Mouse (Mus musculus): ENCODE results near the gene Slc22a23.
"Not testable (repeated sequence)": the region's sequence is repeated elsewhere in the genome, so short reads cannot be mapped to it uniquely, and the experiment has no call there.

Gene Slc22a23

GRCm38 (mm10) chr13:34345128-34346085 is at the start of gene Slc22a23:
Gene Slc22a23, minus strand, starts transcription at chr13:34345182.
- CTCF ChIA-PET = interaction anchor here (0.5 to 1.2 kb wide), 8 partner anchors 51 to 339 kb away, joined by 3 to 5 read pairs (median 3); partner anchors contain the start of gene Tubb2b (in 1 of the 4)
- POLR2A ChIA-PET = interaction anchor here in 3 of 4 experiments (0.5 to 2.2 kb wide), 16 partner anchors 9 to 648 kb away, joined by 3 to 10 read pairs (median 3); partner anchors contain the start of genes Psmg4 (in 2 of the 3) and Tubb2b (in 1 of the 3)

- CTCF ChIA-PET = not testable (repeated sequence)
Observed at GRCm38 (mm10) chr13:34394305-34394704, 49.3 kb upstream of the Slc22a23 start.

GRCm38 (mm10) chr13:34392376-34392775 is 47.4 kb upstream of the Slc22a23 start:
- CTCF ChIA-PET = interaction anchor here in 2 of 4 experiments (0.6 kb wide), 2 partner anchors 194 to 1394 kb away, joined by 3 read pairs; no protein-coding TSS in a partner anchor
- POLR2A ChIA-PET = no interaction called here

More at GRCm38 (mm10) chr13:34394305-34394704, 49.3 kb upstream of the Slc22a23 start:
- POLR2A ChIA-PET = not testable (repeated sequence)

GRCm38 (mm10) chr13:34388219-34388618 is 43.2 kb upstream of the Slc22a23 start:
- POLR2A ChIA-PET = interaction anchor here in 3 of 4 experiments (0.6 to 0.7 kb wide), 3 partner anchors 27 to 470 kb away, joined by 3 to 5 read pairs (median 4); no protein-coding TSS in a partner anchor
- CTCF ChIA-PET = no interaction called here

DNA sequence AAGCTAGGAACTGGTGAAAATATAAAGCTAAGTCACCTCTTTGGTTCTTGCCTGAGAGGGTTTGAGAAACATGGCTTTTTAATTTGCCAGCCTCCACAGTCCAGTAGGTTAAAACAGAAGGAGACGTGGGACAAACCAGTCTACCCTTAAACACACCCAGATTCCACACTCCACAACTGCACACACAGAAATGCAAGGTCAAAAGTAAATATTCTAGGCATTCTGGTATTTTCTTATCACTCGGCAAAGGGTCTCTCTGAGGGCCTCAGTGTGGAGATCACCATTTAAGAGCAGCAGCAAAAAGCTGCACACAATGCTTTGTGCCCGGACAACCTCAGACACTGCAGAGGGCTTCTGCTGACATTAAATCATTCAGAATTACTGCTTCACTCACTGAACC is 38.4 kb upstream of the Slc22a23 start:
- POLR2A ChIA-PET = no interaction called here
- CTCF ChIA-PET = no interaction called here

DNA sequence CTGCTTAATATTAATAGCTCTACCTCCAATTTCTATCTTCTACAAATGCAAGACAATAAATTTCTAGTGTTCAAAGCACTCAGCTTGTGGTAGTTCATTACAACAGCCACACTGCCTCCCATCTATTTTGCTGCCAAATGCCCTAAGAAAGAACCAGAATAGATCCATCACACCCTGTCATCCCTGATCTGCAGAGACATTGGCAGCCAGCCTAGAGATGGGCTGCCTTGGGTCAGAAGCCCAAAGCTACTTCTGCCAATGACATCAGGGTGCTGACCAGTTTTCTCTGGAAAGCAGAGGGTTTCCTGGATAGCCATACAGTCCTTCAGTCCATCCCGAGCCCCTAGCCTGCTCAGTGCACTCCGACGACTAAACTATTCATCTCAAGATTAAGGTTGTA is 33.9 kb upstream of the Slc22a23 start:
- ChIA-PET POLR2A (no interaction called here), CTCF (no interaction called here)

DNA sequence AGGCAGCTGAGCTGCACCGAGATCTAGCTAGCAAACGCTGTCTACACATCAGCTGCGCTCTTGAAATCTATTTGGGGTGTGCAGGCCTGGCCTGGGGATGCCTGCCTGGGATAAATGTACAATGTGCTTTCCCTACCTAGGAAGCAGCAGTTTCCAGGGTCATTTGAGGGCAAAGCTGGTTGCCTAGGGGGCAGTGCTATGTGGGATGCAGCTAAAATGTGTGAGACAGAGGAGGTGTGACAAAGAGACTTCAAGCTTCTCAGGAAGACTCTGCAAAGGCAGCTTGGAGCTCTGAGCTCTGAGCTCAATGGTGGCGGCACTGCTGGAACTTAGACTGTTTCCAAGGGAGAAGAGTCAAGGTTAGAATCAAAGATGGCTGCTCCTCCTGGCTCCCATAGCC is 30.2 kb upstream of the Slc22a23 start:
- POLR2A ChIA-PET = no interaction called here

DNA sequence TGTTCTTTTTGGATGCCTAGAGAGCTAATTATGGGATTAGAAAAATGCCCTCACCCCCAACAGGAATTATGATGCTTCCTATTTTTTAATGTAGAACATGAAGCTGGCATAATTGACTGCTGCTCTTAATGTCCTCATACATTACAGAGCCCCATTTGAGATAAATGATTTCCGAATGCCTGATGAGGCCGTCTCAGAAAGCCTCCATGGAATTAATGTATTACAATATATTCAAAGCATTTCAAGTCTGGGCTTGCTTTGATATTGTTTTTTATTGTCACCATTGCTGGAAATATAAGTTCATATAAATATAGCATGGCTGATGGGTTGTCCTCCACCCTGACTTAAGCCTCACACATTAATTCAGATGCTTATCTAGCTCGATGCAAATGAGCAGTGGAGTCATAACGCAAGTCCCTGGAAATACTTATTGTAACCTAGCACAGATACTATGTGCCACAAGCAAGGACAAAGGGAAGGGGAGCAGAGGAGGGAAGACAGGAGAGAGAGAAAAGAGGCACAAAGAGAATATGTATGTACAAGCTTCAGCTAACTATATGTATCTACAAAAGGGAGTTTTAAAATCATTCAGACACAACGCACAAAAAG is 28.0 kb upstream of the Slc22a23 start:
- POLR2A ChIA-PET = no interaction called here
- CTCF ChIA-PET = no interaction called here

More for the DNA sequence above, 30.2 kb upstream of the Slc22a23 start:
- CTCF ChIA-PET = no interaction called here

DNA sequence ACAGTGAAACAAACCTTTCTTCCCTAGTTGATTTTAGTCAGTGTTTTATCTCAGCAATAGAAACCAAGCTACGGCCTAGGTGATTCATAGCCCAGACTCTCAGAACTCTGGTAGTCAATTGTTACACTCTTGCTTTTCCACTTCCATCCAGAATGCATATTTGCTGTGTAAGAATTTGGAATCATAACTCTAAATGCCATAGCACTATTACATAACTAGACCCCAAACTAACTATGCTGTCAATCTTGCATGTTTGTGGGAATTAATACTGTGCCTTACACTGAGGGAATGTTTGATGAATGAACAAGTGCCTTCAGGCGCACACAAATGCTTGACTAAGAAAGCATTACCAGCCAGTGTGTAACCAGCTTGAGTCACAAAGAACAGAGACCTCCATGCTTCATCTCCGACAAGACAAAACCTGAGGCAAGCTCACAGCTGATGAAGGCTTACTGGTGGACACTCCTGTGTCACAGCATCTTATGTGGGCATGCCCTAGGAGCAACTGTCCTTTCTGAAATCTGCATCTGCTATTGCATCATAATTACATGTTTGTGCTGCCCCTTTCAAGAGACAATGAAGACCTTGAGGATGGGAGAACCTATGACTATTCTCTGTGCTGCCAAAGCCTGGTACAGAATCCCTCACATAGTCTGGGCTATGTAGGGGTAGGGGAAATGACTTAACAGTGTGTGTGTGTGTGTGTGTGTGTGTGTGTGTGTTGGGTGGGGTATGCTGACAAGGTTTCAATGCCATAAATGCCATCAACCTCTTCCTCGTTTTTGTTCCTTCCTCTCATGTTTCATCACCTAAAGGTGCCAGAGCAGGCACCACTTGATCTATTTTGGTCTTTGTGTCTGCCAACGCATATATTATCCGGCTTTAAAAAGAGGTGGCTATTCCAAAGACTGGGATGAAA is 27.2 kb upstream of the Slc22a23 start:
- CTCF ChIA-PET = no interaction called here

GRCm38 (mm10) chr13:34370281-34370825 is 25.4 kb upstream of the Slc22a23 start:
- POLR2A ChIA-PET = no interaction called here
- CTCF ChIA-PET = interaction anchor here in 1 of 4 experiments (0.7 kb wide), 1 partner anchor 423 kb away, joined by 6 read pairs; no protein-coding TSS in a partner anchor

More for the DNA sequence above, 27.2 kb upstream of the Slc22a23 start:
- POLR2A ChIA-PET = no interaction called here

DNA sequence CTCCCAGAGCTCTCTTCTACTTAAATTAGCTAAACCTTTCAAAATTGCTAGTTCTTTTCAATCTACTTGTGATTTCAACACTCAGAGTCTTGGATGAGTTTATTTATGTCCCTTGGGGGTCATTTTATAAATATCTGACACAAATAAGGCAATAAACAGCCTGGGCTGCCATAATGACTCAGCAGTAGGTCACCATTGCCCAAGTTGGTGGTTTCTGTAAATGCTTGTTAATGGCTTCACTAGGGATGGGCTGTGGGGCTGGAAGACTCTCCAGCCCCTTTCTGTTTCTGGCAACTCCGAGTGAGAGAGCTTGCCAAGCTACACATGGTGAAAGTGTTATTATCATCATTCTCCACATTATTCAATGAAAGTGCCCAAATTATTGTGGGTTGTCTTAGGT is 20.2 kb upstream of the Slc22a23 start:
- ChIA-PET POLR2A (interaction anchor here in 1 of 4 experiments (0.7 kb wide), 1 partner anchor 488 kb away, joined by 3 read pairs; no protein-coding TSS in a partner anchor), CTCF (no interaction called here)

GRCm38 (mm10) chr13:34355656-34356055 is 10.7 kb upstream of the Slc22a23 start:
- ChIA-PET POLR2A (interaction anchor here in 2 of 4 experiments (0.6 to 1.0 kb wide), 3 partner anchors 52 to 106 kb away, joined by 3 to 6 read pairs (median 3); no protein-coding TSS in a partner anchor), CTCF (no interaction called here)

GRCm38 (mm10) chr13:34354830-34355624 is 10.0 kb upstream of the Slc22a23 start:
- POLR2A ChIA-PET = interaction anchor here in 3 of 4 experiments (0.6 to 2.7 kb wide), 5 partner anchors 10 to 593 kb away, joined by 3 to 7 read pairs (median 3); partner anchors contain the start of gene Slc22a23 (in 1 of the 3)
- CTCF ChIA-PET = interaction anchor here in 1 of 4 experiments (0.6 kb wide), 2 partner anchors 32 to 156 kb away, joined by 4 to 5 read pairs; no protein-coding TSS in a partner anchor

- ChIA-PET CTCF (interaction anchor here in 1 of 4 experiments (0.6 kb wide), 1 partner anchor 161 kb away, joined by 3 read pairs; no protein-coding TSS in a partner anchor), POLR2A (interaction anchor here in 1 of 4 experiments (2.7 kb wide), 1 partner anchor 9 kb away, joined by 7 read pairs; the partner anchor contains the start of gene Slc22a23)
Observed at GRCm38 (mm10) chr13:34353241-34353640, 8.3 kb upstream of the Slc22a23 start.

DNA sequence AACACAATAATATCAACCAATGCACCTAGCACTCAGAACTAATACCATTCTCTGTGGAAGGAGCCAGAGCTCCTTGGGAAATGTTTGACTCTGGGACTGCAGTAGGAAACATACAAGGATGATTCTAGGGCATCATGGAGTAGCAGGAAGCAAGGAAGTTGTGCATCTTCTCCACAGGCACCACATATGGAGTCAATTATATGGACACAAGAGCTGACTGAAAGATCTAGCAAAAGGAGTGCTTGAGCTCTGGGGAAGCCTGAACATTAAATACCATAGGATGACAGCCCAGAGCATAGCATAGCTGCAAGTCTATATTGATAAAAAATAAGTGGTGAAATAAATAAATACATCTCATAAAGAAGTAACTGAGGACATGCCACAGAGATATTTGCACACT is 6.5 kb upstream of the Slc22a23 start:
- ChIA-PET POLR2A (no interaction called here), CTCF (no interaction called here)

- POLR2A ChIA-PET = interaction anchor here in 3 of 4 experiments (0.6 to 0.7 kb wide), 4 partner anchors 67 to 309 kb away, joined by 3 to 4 read pairs (median 3); no protein-coding TSS in a partner anchor
- CTCF ChIA-PET = interaction anchor here in 3 of 4 experiments (0.5 to 1.5 kb wide), 4 partner anchors 112 to 218 kb away, joined by 3 to 6 read pairs (median 4); no protein-coding TSS in a partner anchor
Observed at GRCm38 (mm10) chr13:34347960-34348889, 3.2 kb upstream of the Slc22a23 start.
